In the genomic region with DNA sequence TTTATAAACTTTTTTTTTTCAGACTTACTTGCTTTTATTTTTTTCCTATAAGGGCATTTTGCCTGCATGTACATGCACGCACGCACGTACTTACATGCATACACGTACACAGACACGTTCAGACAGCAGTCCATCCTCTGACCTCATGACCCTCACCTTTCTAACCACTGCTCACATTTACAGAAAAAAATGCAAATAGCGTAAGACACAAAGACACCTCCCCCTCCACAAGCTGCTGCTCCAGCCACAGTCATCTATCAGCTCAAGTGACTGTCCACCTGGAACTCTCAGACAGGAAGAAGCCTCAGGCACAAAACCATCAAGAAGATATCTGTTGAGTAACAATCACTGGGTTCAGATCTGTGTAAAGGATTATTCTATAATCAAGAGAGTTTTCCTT, we compare ENCODE assay signal across 24 mouse cellular contexts. TPM values are rescaled to one million over a fixed set of nuclear protein-coding genes. Genes with fewer than 3 reads are reported as not detected.
DNase-seq lines count a peak whose midpoint lies in the region; ATAC-seq and TF ChIP-seq lines count a peak whose summit lies in the region.
"Had no signal": no experiment of that assay in that cellular context is flagged by ENCODE, and none has a peak within 500 bp of the region (broad histone marks: within the 10 kb centered on the region; RNA-seq: fewer than 3 reads in every experiment).

No protein-coding gene starts in this region.

- no peak overlapping the region for H3K27ac ChIP-seq in heart, adult 2 months
- peak overlapping the region; percentile 23; the same call in 1 of the 2 replicates for H3K27ac ChIP-seq in CH12.LX (ENCODE audit: insufficient read depth, low read depth)
- no peak overlapping the region for H3K27ac ChIP-seq in gastrocnemius, adult 2 months
- H3K27ac ChIP-seq: embryonic facial prominence, embryonic 13.5 days; embryonic facial prominence, embryonic 15.5 days; forebrain, embryonic 13.5 days; forebrain, embryonic 15.5 days had no signal

- intact Hi-C loops in heart, adult 2 months (cut with DNase I), result no loop called here
- intact Hi-C loops in gastrocnemius, adult 2 months (cut with DNase I), result no loop called here

- no peaks in the 10 kb centered on the region for H3K9me3 ChIP-seq in CH12.LX (replicated peaks; ENCODE audit: low read length)
- H3K9me3 ChIP-seq: embryonic facial prominence, embryonic 13.5 days; embryonic facial prominence, embryonic 15.5 days; forebrain, embryonic 13.5 days; forebrain, embryonic 15.5 days had no signal

- dilution Hi-C loops in CH12.LX (cut with MboI; ENCODE audit: extremely low pct_ligation_motif_present, extremely low pct_unique_long_range_greater_than_20kb, low sequenced_read_pairs), result no loop called here

- peak; percentile 24 for DNase-seq in embryo, embryonic 10 days (ENCODE audit: low spot score)
- no peak for DNase-seq in embryo, embryonic 11 days
- peak; percentile 23 for DNase-seq in heart, adult 11 months
- DNase-seq in heart, adult 2 months, result no peak
- peak; percentile 89 for DNase-seq in CH12.LX (ENCODE audit: extremely low read depth)
- peak; percentile 38 for DNase-seq in splenic B cell, adult 2 months (ENCODE audit: low read depth, low spot score)
- DNase-seq in gastrocnemius, adult 2 months, result no peak
- DNase-seq: adrenal gland, adult 2 months; adrenal gland, postnatal 10 days; adrenal gland, postnatal 25 days; cerebellum, adult 11 months; cerebellum, adult 18-20 months; cerebellum, adult 8-10 months; cerebellum, adult 9-11 months; cerebellum, postnatal 14 days; cerebellum, postnatal 36 days; forebrain, postnatal 0 days had no signal

- H3K36me3 ChIP-seq in heart, adult 2 months (ENCODE audit: control insufficient read depth, insufficient read depth, low read length), result peaks cover 12% of the 10 kb centered on the region
- peaks cover 3 to 15% of the 10 kb centered on the region in 2 experiments for H3K36me3 ChIP-seq in CH12.LX (replicated peaks in 1 of 2; ENCODE audit: control insufficient read depth in 1 of 2, insufficient read depth in 1 of 2, low read length in 1 of 2)
- no peaks in the 10 kb centered on the region for H3K36me3 ChIP-seq in splenic B cell, adult 2 months (ENCODE audit: control insufficient read depth, insufficient read depth, low read length, poor library complexity, severe bottlenecking)
- H3K36me3 ChIP-seq: embryonic facial prominence, embryonic 13.5 days; forebrain, embryonic 15.5 days had no signal

- no peak for ATAC-seq in inflammation-experienced regulatory T-cells, adult 6 months
- ATAC-seq: CD4-positive, CD25-positive, alpha-beta regulatory T cell, adult 4 months; forebrain, embryonic 13.5 days; forebrain, embryonic 15.5 days; forebrain, postnatal 0 days had no signal

- TF ChIP-seq POLR2A in heart, adult 2 months (IDR thresholded peaks at IDR 0.05; ENCODE audit: insufficient read depth, low read depth, low read length), result no peak
- TF ChIP-seq POLR2A in CH12.LX (IDR thresholded peaks at IDR 0.05; ENCODE audit: low read depth, low read length), result no peak; the same call in 1 of the 2 replicates

- in situ Hi-C loops in CH12.LX (cut with MboI; ENCODE audit: low pct_ligation_motif_present, low pct_unique_long_range_greater_than_20kb, low sequenced_read_pairs), result no loop called here

- H3K79me2 ChIP-seq in heart, adult 2 months (replicated peaks; ENCODE audit: control insufficient read depth, insufficient read depth, low read length), result peaks cover 14% of the 10 kb centered on the region
- peaks cover 85% of the 10 kb centered on the region for H3K79me2 ChIP-seq in CH12.LX (replicated peaks; ENCODE audit: control insufficient read depth, extremely low read depth, insufficient read depth, poor library complexity, severe bottlenecking)

- no peak for TF ChIP-seq CTCF in heart, adult 2 months (IDR thresholded peaks at IDR 0.05)
- TF ChIP-seq CTCF in CH12.LX (conservative IDR thresholded peaks at IDR 0.05 in 1 of 2, IDR thresholded peaks at IDR 0.05 in 1 of 2; ENCODE audit: low read depth in 2 of 2, low read length in 2 of 2), result no peak
- TF ChIP-seq CTCF in gastrocnemius, adult 2 months (IDR thresholded peaks at IDR 0.05), result no peak

- H3K4me2 ChIP-seq in CH12.LX (ENCODE audit: insufficient read depth, low read depth, poor library complexity, severe bottlenecking), result peak overlapping the region; percentile 93
- H3K4me2 ChIP-seq: embryonic facial prominence, embryonic 13.5 days; embryonic facial prominence, embryonic 15.5 days; forebrain, embryonic 13.5 days; forebrain, embryonic 15.5 days had no signal

- WGBS in heart, adult 2 months, result 89% methylated on average over 6 of the region's 6 CpGs

- no peak overlapping the region for H3K9ac ChIP-seq in heart, adult 2 months (ENCODE audit: low read depth, low read length)
- H3K9ac ChIP-seq in CH12.LX (ENCODE audit: insufficient read depth, low read depth), result peak overlapping the region; percentile 6; the same call in 1 of the 2 replicates
- H3K9ac ChIP-seq: embryonic facial prominence, embryonic 13.5 days; embryonic facial prominence, embryonic 15.5 days; forebrain, embryonic 13.5 days; forebrain, embryonic 15.5 days; forebrain, postnatal 0 days had no signal

- peaks cover 19% of the 10 kb centered on the region for H3K4me1 ChIP-seq in heart, adult 2 months (ENCODE audit: control insufficient read depth, insufficient read depth, low read length)
- H3K4me1 ChIP-seq in CH12.LX (ENCODE audit: control insufficient read depth in 1 of 2, insufficient read depth in 2 of 2), result peaks cover 27 to 85% of the 10 kb centered on the region in 2 experiments

- no peaks in the 10 kb centered on the region for H3K27me3 ChIP-seq in heart, adult 2 months (ENCODE audit: control insufficient read depth, insufficient read depth, low read length)
- H3K27me3 ChIP-seq in CH12.LX (replicated peaks), result no peaks in the 10 kb centered on the region
- no peaks in the 10 kb centered on the region for H3K27me3 ChIP-seq in splenic B cell, adult 2 months (ENCODE audit: control insufficient read depth, insufficient read depth, low read length, poor library complexity, severe bottlenecking)
- H3K27me3 ChIP-seq: embryonic facial prominence, embryonic 13.5 days; embryonic facial prominence, embryonic 15.5 days; forebrain, embryonic 13.5 days; forebrain, embryonic 15.5 days had no signal

- no peak; the same call in 1 of the 2 replicates for TF ChIP-seq RAD21 in CH12.LX (IDR thresholded peaks at IDR 0.05; ENCODE audit: low read depth, low read length)

- H3K4me3 ChIP-seq in heart, adult 2 months, result no peak overlapping the region
- H3K4me3 ChIP-seq in CH12.LX (replicated peaks in 1 of 3; ENCODE audit: low read depth in 2 of 3, low read length in 2 of 3, poor library complexity in 1 of 3), result peak overlapping the region in 1 of 3 experiments; percentile 15
- H3K4me3 ChIP-seq in gastrocnemius, adult 2 months, result no peak overlapping the region
- H3K4me3 ChIP-seq: embryonic facial prominence, embryonic 13.5 days; embryonic facial prominence, embryonic 15.5 days; erythroblast, embryonic 14.5 days; forebrain, embryonic 13.5 days; forebrain, embryonic 15.5 days had no signal

- TF ChIP-seq EP300 in heart, adult 2 months (IDR thresholded peaks at IDR 0.05; ENCODE audit: insufficient read depth, low read depth, low read length), result no peak
- peak; percentile 93 for TF ChIP-seq EP300 in CH12.LX (IDR thresholded peaks at IDR 0.05; ENCODE audit: low read length)

TF ChIP-seq in CH12.LX, 34 proteins besides CTCF, POLR2A, EP300 and RAD21 (continues in another document):
- TF ChIP-seq TCF12 (IDR thresholded peaks at IDR 0.05; ENCODE audit: low read depth, low read length) (peak; percentile 96), POLR2AphosphoS2 (IDR thresholded peaks at IDR 0.05; ENCODE audit: low read depth, low read length) (0 out of 2 replicates have a peak, but pooled peaks have one; percentile 27), GABPA (IDR thresholded peaks at IDR 0.05; ENCODE audit: insufficient replicate concordance, low read depth, low read length) (peak; percentile 6; the same call in 1 of the 2 replicates), E2F4 (IDR thresholded peaks at IDR 0.05; ENCODE audit: insufficient replicate concordance, low read depth, low read length) (no peak), KAT2A (IDR thresholded peaks at IDR 0.05; ENCODE audit: insufficient replicate concordance, low read length) (no peak), RCOR1 (conservative IDR thresholded peaks at IDR 0.05; ENCODE audit: low read depth, low read length) (peak; percentile 87), ZNF384 (IDR thresholded peaks at IDR 0.05; ENCODE audit: low read depth, low read length) (peak; percentile 82), CHD1 (IDR thresholded peaks at IDR 0.05; ENCODE audit: low read depth, low read length) (no peak), ETS1 (conservative IDR thresholded peaks at IDR 0.05; ENCODE audit: low read depth, low read length) (peak; percentile 94), MAFK (IDR thresholded peaks at IDR 0.05; ENCODE audit: insufficient replicate concordance, low read length) (peak; percentile 65; the same call in 1 of the 2 replicates), USF1 (IDR thresholded peaks at IDR 0.05; ENCODE audit: low read depth, low read length) (no peak), SMC3 (IDR thresholded peaks at IDR 0.05; ENCODE audit: low read depth, low read length) (peak; percentile 14; the same call in 1 of the 2 replicates), USF2 (conservative IDR thresholded peaks at IDR 0.05; ENCODE audit: low read depth, low read length) (no peak), ZMIZ1 (IDR thresholded peaks at IDR 0.05; ENCODE audit: low read depth, low read length) (0 out of 2 replicates have a peak, but pooled peaks have one; percentile 49), JUND (conservative IDR thresholded peaks at IDR 0.05; ENCODE audit: low read depth, low read length) (peak; percentile 24; the same call in 1 of the 2 replicates), ELF1 (IDR thresholded peaks at IDR 0.05; ENCODE audit: low read depth, low read length) (peak; percentile 71), PAX5 (IDR thresholded peaks at IDR 0.05; ENCODE audit: low read length) (no peak), NRF1 (IDR thresholded peaks at IDR 0.05; ENCODE audit: low read depth, low read length) (0 out of 2 replicates have a peak, but pooled peaks have one; percentile 32), TBP (conservative IDR thresholded peaks at IDR 0.05; ENCODE audit: low read depth, low read length) (0 out of 2 replicates have a peak, but pooled peaks have one; percentile 57), UBTF (IDR thresholded peaks at IDR 0.05; ENCODE audit: low read depth, low read length) (no peak), ZC3H11A (IDR thresholded peaks at IDR 0.05; ENCODE audit: low read depth, low read length) (no peak), SIN3A (IDR thresholded peaks at IDR 0.05; ENCODE audit: low read length) (peak; percentile 92)

RNA-seq across cellular contexts. Expression of gene Cdc42se2, which starts 5.2 kb away (rescaled TPM):
- total RNA-seq in heart, adult 2 months (2021), result 10 to 100 TPM; 22.0 to 23.3 TPM
- polyA plus RNA-seq in heart, adult 2 months (2012; rRNA removed), result 24.7 and 41.3 TPM in 2 replicates
- total RNA-seq in CH12.LX (2012; rRNA removed) (97.9 and 99.1 TPM in 2 replicates), CH12.LX (2014; rRNA removed) (215 and 227 TPM in 2 replicates)
- 84.7 and 97.4 TPM in 2 replicates for polyA plus RNA-seq in CH12.LX (2012; ENCODE audit: insufficient read length, low read depth)
- 10 to 100 TPM; 14.4 to 19.6 TPM for total RNA-seq in gastrocnemius, adult 2 months (2021)
- 100 to 1,000 TPM; 243 to 360 (median 322) TPM for polyA plus RNA-seq in inflammation-experienced regulatory T-cells, adult 6 months (2017; shearing (Covaris generic))

Comparison
In these comparisons a context has a peak if more than half of its experiments do, and no peak if none do; other contexts are left out.
1. DNase-seq: peak in embryo, embryonic 10 days (single experiment), heart, adult 11 months (single experiment), CH12.LX (single experiment) and splenic B cell, adult 2 months (single experiment); none in embryo, embryonic 11 days (single experiment), heart, adult 2 months (0 of 2) and gastrocnemius, adult 2 months (single experiment).
2. RNA of gene Cdc42se2, which starts 5.2 kb away (total RNA-seq): 97.9 to 227 TPM in CH12.LX; 22.0 to 23.3 TPM in heart, adult 2 months and 14.4 to 19.6 TPM in gastrocnemius, adult 2 months; every median in the first group is over 4 times any median in the second.